Mouse (Mus musculus): ENCODE measurements at regions not wholly inside any gene's neighbourhood (a gene's known extent, or its start where the extent isn't known, plus 50 kb on each side); places are given as distances from the start of the nearest gene placed in this dataset.
"Not testable (repeated sequence)": the region's sequence is repeated elsewhere in the genome, so short reads cannot be mapped to it uniquely, and the experiment has no call there.

DNA sequence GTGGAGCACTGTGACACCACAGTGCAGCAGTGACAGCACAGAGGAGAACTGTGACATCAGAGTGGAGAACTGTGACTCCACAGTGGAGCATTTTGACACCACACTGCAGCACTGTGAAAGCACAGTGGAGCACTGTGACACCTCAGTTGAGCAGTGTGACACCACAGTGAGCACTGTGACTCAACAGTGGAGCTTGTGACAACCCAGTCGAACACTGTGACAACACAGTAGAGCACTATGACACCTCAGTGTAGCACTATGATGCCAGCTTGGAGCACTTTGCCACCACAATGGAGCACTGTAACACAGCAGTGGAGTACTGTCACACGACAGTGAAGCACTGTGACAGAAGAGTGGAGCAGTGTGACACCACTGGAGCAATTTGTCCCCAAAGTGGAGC is 79.7 kb upstream of the Scaf8 start:
- H3K9me3 ChIP-seq, result no peaks in the 10 kb centered on the region; the same call in 1 of the 2 replicates
- no peak for ATAC-seq (replicated peaks)
- H3K4me1 ChIP-seq, result no peaks in the 10 kb centered on the region
- H3K27me3 ChIP-seq, result no peaks in the 10 kb centered on the region
- no peak overlapping the region for H3K4me2 ChIP-seq (replicated peaks)
- no peak overlapping the region for H3K27ac ChIP-seq (replicated peaks)
- WGBS, result 63% methylated on average over 2 of the region's 2 CpGs
- H3K9ac ChIP-seq (replicated peaks), result no peak overlapping the region
- H3K36me3 ChIP-seq, result no peaks in the 10 kb centered on the region
- no peak overlapping the region for H3K4me3 ChIP-seq

GRCm38 (mm10) chr17:3037145-3037870 is 77.5 kb upstream of the Scaf8 start:
- Histone ChIP-seq H3K27ac (replicated peaks) (no peak overlapping the region), H3K4me1 (no peaks in the 10 kb centered on the region), H3K4me3 (no peak overlapping the region), H3K36me3 (no peaks in the 10 kb centered on the region), H3K4me2 (replicated peaks) (no peak overlapping the region), H3K27me3 (no peaks in the 10 kb centered on the region), H3K9me3 (no peaks in the 10 kb centered on the region), H3K9ac (replicated peaks) (no peak overlapping the region)
- no peak for ATAC-seq (replicated peaks)
- 52% methylated on average over 3 of the region's 3 CpGs for WGBS

DNA sequence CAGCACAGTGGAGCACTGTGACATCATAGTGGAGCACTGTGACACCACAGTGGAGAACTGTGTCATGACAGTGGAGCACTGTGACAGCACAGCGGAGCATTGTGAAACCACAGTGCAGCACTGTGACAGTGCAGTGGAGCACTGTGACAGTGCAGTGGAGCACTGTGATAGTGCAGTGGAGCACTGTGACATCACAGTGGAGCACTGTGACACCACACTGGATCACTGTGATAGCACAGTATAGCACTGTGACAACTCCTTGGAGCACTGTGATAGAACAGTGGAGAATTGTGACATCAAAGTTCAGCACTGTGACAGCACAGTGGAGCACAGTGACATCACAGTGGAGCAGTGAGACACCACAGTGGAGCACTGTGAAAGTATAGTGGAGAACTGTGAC is 76.7 kb upstream of the Scaf8 start:
- Histone ChIP-seq H3K9ac (replicated peaks) (no peak overlapping the region), H3K27me3 (no peaks in the 10 kb centered on the region), H3K36me3 (no peaks in the 10 kb centered on the region), H3K4me3 (no peak overlapping the region), H3K27ac (replicated peaks) (no peak overlapping the region), H3K4me1 (no peaks in the 10 kb centered on the region), H3K4me2 (replicated peaks) (no peak overlapping the region), H3K9me3 (no peaks in the 10 kb centered on the region)
- WGBS, result 81% methylated on average over 1 of the region's 1 CpGs
- ATAC-seq (replicated peaks), result peak; percentile 38; the same call in 1 of the 2 replicates

GRCm38 (mm10) chr17:3044520-3044919 is 70.3 kb upstream of the Scaf8 start:
- not testable (repeated sequence) for H3K27me3 ChIP-seq; H3K27ac ChIP-seq (replicated peaks); H3K4me1 ChIP-seq; H3K36me3 ChIP-seq; H3K4me2 ChIP-seq (replicated peaks); H3K9ac ChIP-seq (replicated peaks); H3K4me3 ChIP-seq; H3K9me3 ChIP-seq; ATAC-seq (replicated peaks)
- WGBS, result 90% methylated on average over 20 of the region's 20 CpGs

- not testable (repeated sequence) for H3K4me3 ChIP-seq; H3K36me3 ChIP-seq; H3K4me2 ChIP-seq (replicated peaks); H3K4me1 ChIP-seq; H3K27ac ChIP-seq (replicated peaks); H3K9me3 ChIP-seq; ATAC-seq (replicated peaks); H3K9ac ChIP-seq (replicated peaks); H3K27me3 ChIP-seq
- 84% methylated on average over 4 of the region's 4 CpGs for WGBS
Observed at GRCm38 (mm10) chr17:3053859-3054258, 60.9 kb upstream of the Scaf8 start.

DNA sequence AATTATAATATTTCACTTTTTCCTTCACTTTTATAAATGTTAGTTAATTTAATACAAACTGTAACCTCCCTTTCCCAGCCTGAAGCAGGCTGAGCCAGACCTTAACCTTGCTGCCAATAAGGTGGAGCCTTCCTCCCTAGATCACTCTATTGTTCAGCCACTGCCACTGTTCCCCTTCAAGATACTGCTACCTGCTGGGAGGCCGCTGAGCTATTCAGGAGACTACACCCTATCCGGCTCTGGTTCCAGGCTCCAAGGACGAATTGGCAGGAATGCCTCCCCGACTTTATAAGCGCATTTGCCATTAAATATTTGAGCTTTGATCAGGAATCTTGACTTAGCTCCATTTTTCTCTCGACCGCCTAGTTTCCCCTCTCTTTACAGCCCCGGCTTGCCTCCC is 59.9 kb upstream of the Scaf8 start:
- H3K9ac ChIP-seq (replicated peaks); ATAC-seq (replicated peaks); H3K4me2 ChIP-seq (replicated peaks); H3K4me3 ChIP-seq; H3K4me1 ChIP-seq; H3K27me3 ChIP-seq; H3K9me3 ChIP-seq; H3K36me3 ChIP-seq; H3K27ac ChIP-seq (replicated peaks): not testable (repeated sequence)
- WGBS, result 27% methylated on average over 8 of the region's 8 CpGs

GRCm38 (mm10) chr17:3055376-3055775 is 59.4 kb upstream of the Scaf8 start:
- not testable (repeated sequence) for H3K9me3 ChIP-seq; H3K4me1 ChIP-seq; H3K4me2 ChIP-seq (replicated peaks); H3K36me3 ChIP-seq; H3K9ac ChIP-seq (replicated peaks); H3K27me3 ChIP-seq; H3K4me3 ChIP-seq; ATAC-seq (replicated peaks); H3K27ac ChIP-seq (replicated peaks)
- 82% methylated on average over 3 of the region's 3 CpGs for WGBS

GRCm38 (mm10) chr17:3063401-3063800 is 51.4 kb upstream of the Scaf8 start:
- not testable (repeated sequence) for H3K9me3 ChIP-seq; H3K4me3 ChIP-seq; H3K27me3 ChIP-seq; ATAC-seq (replicated peaks); H3K9ac ChIP-seq (replicated peaks); H3K4me1 ChIP-seq; H3K4me2 ChIP-seq (replicated peaks); H3K27ac ChIP-seq (replicated peaks); H3K36me3 ChIP-seq
- 88% methylated on average over 1 of the region's 1 CpGs for WGBS

Data from forebrain, embryonic 15.5 days (tissue).